Mouse (Mus musculus): ENCODE measurements around the gene Tmtc1. TPM values are rescaled to one million over a fixed set of nuclear protein-coding genes. Genes with fewer than 3 reads are reported as not detected.

Gene Tmtc1
- total RNA-seq, 1 experiment from 2014 or later = 10.7 TPM

- no peak for DNase-seq
Measured at GRCm38 (mm10) chr6:148239311-148239710, 204.9 kb downstream of the Tmtc1 start.

- peak; percentile 30 for DNase-seq
Measured at GRCm38 (mm10) chr6:148237453-148237852, 206.7 kb downstream of the Tmtc1 start.

- no peak for DNase-seq
Measured at GRCm38 (mm10) chr6:148234105-148234828, 209.9 kb downstream of the Tmtc1 start.

DNA sequence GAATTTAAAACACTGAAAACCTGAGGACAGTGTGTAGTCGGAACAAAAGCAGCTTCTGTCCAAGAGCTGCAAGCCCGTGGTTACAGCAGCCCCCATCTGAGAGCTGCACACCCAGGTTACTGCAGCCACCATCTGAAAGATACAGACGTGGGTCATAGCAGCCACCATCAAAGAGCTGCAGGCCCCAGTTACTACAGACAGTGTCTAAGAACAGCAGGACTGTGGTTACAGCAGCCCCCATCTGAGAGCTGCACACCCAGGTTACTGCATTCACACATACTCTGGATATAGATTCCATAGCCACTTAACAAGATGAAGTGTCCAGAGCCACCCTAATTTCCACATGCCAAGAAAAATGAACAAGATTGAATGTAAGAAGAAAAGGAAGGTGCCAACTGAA is 216.6 kb downstream of the Tmtc1 start:
- no peak for DNase-seq

GRCm38 (mm10) chr6:148222686-148223085 is 221.5 kb downstream of the Tmtc1 start:
- DNase-seq = no peak

DNA sequence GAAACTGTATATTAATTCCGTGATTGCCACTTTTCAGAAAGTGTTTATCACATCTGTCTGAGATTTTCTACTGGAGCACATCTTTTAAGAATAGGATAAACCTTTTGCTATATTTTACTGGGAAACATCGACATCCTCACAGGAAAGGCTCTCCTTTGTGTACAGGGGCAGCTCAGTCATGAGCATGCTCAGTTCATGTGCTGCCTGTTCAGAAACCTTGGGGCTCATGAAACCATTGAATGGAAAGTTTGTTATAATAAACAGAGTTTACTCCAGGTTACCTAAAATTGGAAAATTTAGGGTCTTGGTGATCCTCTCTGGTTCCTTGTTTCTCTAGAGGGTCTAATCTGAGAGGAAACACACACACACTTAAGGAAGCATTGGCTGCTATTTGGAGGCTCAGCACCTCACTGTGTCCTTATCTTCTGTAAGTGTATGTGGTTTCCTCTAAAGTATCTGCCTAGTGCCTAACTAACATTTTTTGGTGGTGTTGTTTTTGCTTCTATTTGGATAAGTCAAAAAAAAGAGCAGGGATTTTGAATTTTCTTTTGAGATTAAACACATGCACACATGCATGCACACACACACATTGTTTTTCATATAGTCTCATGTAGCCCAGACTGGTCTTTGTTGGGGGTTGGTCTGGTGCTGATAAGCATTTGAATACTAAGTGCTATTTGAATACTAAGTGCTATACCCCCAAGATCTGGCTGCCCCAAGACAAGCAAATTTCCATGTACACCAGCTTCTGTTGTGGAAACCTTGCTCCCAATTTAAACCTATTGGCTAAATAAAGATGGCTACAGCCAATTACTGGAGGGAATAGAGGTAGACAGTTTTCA is 225.7 kb downstream of the Tmtc1 start:
- no peak for DNase-seq

DNA sequence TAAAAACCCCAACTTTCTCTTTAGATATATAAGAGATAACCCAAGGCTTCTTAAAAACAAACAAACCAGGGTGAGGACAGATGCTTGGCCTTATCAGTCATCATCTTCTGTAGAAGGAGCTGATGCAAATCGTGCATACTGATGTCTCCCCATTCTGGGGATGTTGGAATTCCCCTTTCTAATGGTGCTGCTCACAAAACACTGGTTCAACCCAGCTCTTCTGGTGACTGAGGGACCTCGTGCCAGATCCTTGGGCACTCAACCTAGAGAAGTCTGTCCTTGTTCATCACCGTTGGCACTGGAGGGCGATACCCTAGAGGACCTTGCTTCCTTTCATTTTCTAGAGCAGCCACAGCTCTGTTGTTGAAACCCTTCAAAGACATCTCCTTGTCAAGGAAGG is 227.4 kb downstream of the Tmtc1 start:
- no peak for DNase-seq

DNA sequence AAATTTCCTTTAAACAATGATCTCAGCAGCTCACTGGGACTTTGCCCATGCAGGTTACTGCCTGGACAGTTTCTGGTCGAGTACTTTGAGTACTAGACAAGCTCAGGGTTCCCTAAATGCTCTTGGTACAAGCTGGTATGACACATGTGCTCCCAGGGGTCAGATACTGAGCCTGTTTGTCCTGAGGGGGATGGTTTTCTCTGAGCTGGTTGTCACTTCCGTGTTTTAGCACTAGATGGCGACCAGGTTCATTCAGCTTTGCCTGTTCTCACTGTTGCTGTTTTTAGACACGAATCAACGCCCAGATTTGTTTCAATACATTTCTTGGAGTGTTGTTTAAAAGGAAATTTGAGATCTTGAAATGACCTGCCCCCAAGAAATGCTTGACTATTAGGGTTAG is 229.4 kb downstream of the Tmtc1 start:
- peak; percentile 76 for DNase-seq

GRCm38 (mm10) chr6:148211897-148212680 is 232.1 kb downstream of the Tmtc1 start, which contains the start of gene Ergic2:
Gene Ergic2 (minus strand): TSS chr6:148212374.
- peak; percentile 98 for DNase-seq

DNA sequence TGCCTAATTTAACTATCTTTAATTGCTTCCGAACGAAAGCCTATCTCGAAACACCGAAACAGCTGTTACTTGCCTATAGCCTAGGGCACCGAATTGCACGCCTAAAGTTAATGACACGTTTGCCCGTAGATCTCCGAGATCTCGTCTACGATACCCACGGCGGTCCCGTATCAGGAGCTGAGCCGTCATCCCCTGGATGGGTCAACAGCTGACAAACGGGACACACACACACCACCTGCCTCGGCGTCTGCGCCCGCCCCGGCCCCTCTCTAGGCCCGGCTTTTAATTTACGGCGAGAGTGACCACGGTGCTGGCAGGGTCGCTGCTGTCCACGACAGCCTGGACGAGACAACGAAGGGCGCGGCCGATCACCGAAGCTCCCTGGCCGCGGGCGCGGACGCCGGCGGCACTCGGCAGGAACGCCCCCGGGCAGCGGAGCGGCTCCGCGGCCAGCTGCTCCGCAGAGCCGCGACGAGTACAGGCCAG is 232.8 kb downstream of the Tmtc1 start:
- DNase-seq = no peak

DNA sequence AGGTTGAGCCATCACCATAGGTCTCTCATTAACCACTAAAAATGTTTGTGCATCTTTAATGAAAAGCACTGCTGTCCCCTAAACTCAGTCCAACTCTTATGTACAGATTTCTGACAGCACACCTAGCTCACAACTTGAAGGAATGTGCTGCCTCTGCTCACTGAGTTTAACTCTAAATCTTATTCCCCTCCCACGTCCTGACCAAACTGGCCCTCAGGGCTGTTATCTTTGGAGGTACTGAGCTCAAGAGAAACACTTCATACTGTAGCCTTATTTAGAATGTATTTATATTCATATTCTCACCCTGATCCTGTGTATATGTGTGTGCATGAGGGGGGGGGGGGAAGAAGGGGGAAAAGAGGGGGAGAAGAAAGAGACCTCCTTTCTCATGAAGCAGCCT is 236.7 kb downstream of the Tmtc1 start:
- DNase-seq = no peak

DNA sequence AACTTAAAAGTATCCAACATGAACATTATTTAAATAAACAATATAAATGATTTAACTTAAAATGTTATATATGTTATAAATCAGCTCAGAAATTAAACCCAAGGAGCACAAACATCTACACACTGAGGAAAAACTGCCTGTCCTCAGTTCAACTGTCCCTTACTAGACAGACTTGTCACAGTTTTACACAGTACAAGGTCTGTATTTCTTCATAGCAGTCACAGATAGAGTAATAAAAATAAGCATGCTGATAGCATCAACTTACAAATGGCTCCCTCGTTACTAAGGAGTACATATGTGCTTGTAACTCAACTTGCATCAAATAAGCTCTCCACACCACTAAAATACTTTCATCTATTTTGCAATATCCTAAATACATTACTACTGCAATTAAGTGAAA is 239.1 kb downstream of the Tmtc1 start:
- DNase-seq = no peak

DNA sequence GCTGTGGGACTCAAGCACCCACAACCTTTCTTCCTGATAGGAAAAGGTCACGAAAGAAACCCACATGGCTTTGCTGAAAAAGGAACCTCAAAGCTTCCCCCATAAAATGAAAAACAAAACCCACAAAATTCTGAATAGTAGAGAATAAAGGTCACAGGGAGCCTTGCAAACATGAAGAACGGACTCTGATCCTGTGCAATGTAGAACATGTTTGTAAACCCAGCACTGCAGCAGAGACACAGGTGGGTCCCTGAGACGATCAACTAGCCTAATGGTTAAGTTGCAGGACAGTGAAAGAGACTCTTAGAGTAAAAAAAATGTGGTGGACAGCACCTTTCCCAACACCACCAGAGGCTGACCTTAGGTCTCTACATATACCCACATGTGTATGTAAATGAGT is 244.5 kb downstream of the Tmtc1 start:
- DNase-seq = no peak

DNA sequence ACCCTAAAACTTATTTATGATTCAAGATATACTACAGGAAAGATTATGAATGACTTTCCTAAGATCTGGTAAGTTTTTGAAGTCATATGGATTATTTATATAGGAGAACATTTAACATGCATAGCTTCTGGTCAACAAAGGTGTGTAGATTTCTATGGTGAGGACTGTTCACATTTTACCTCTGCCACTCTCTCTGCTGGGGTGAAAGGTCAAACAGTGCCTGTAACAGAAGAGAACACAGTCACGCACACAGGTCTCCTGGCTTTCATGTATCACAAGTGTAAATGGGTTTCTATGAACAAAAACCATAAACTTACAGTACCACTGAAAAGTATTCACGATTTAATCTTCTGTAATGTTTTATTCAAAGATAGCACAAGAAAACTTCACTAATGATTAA is 245.0 kb downstream of the Tmtc1 start:
- no peak for DNase-seq

DNA sequence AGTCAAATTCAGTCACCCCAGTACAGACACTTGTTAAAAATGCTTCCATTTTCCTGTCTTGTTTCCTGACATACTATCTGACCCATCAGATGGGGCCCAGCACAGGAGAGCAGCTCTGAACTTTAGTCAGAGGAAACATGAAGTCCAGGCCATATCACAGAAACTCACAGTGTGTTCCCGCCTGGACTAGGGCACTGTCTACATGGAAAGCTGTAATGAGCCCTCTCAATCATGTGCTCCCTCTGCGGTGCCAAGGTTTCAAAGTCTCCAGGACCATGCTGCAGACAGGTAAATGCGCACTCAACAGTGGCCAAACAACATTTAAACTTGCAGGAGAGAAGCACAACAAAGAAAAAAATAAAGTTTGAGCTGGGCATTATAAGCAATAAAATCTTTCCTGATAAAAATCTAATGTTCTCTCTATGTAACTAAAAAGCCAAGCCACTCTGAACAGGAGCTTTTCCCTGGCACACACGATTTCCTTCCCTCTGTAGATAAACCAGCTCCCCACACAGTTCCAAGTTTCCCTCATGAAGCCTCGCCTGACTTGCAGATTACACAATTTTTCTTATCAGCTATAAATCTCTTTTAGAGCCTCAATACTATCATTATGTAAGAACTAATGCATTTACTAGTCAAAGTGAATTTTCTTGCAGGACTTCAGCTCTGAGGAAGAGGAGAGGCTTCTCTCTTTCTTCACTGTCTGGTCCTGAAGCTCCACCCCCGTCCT is 250.1 kb downstream of the Tmtc1 start:
- DNase-seq = no peak

DNA sequence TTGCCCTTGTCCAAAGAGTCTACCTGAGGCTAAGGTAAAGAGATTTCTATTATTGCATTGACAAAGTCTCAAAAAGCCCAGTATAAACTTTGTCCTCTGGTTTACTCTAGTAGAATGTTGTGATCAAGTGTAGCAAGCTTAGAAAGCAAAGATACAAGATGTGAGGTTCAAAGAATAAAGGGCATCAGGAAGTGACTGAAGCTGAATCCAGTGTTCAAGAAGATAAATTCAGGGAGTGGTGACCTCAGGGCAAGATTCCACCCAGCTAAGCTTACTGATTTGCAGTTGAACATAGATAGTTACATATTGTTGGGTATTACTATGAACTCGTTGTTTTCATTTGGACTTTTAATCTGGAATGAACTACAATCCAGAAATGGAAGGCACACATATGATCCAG is 258.5 kb downstream of the Tmtc1 start:
- no peak for DNase-seq

Other genes starting within 250 kb of the Tmtc1 start
- 76.8 and 81.0 TPM in 2 replicates for gene Ergic2, start 232.0 kb downstream of the Tmtc1 start, total RNA-seq (2021)